Mouse (Mus musculus) myocyte (in vitro differentiated cells): Measurements from ENCODE around the gene Mob3c. TPM values are rescaled to one million over a fixed set of nuclear protein-coding genes. Genes with fewer than 3 reads are reported as not detected.
A peak's percentile ranks its signal among the peaks of the same experiment; 100 is the strongest.

Source experiments
- H3K27me3 ChIP-seq: one replicate; pipeline ENCODE4 v1.6.1; 2011; ENCODE audit not compliant: control insufficient read depth, insufficient read depth, insufficient read length
- H3K36me3 ChIP-seq: one replicate; pipeline ENCODE4 v1.6.1; 2011; ENCODE audit not compliant: control insufficient read depth, insufficient read depth
- H3K4me2 ChIP-seq: one replicate; pipeline ENCODE4 v1.6.1; 2011; ENCODE audit warnings: low read depth, control low read depth
- H3K4me3 ChIP-seq: one replicate; pipeline ENCODE4 v1.5.1; 2011; ENCODE audit warnings: mild to moderate bottlenecking, control low read depth, moderate library complexity
- H3K79me2 ChIP-seq: one replicate; pipeline ENCODE4 v1.6.1; 2011; ENCODE audit not compliant: control insufficient read depth, insufficient read depth
- H3ac ChIP-seq: one replicate; pipeline ENCODE4 v1.6.1; 2011; ENCODE audit not compliant: control insufficient read depth, insufficient read length
- CEBPB ChIP-seq: IDR thresholded peaks from 2 replicates; pipeline ENCODE4 v1.6.1; 2011; ENCODE audit warnings: mild to moderate bottlenecking, moderate library complexity; ENCODE audit not compliant: poor library complexity, insufficient read depth, severe bottlenecking
- E2F4 ChIP-seq: IDR thresholded peaks from one replicate; pipeline ENCODE4 v1.6.1; 2011; ENCODE audit warnings: mild to moderate bottlenecking, control low read depth, moderate library complexity; ENCODE audit not compliant: insufficient read depth
- MAX ChIP-seq: IDR thresholded peaks from one replicate; pipeline ENCODE4 v1.6.1; 2011; ENCODE audit warnings: low read depth, mild to moderate bottlenecking, control low read depth
- MYOD1 ChIP-seq, 3 experiments: IDR thresholded peaks; one replicate each; pipeline ENCODE4 v1.6.1; 2011; ENCODE audit warnings: control low read depth in 2 of 3, low read depth in 2 of 3, mild to moderate bottlenecking in 2 of 3, moderate library complexity in 1 of 3; ENCODE audit not compliant: insufficient read length in 2 of 3, control insufficient read depth in 1 of 3
- MYOG ChIP-seq, 3 experiments: IDR thresholded peaks; one replicate each; pipeline ENCODE4 v1.6.1; 2011; ENCODE audit warnings: control low read depth in 2 of 3, low read depth in 2 of 3, mild to moderate bottlenecking in 2 of 3; ENCODE audit not compliant: insufficient read length in 2 of 3, control insufficient read depth in 1 of 3, insufficient read depth in 1 of 3
- POLR2A ChIP-seq: IDR thresholded peaks from one replicate; pipeline ENCODE4 v1.6.1; 2011; ENCODE audit warnings: low read depth, mild to moderate bottlenecking, control low read depth, moderate library complexity; ENCODE audit not compliant: insufficient read length
- POLR2AphosphoS2 ChIP-seq: IDR thresholded peaks from one replicate; pipeline ENCODE4 v1.6.1; 2011; ENCODE audit warnings: low read depth, control low read depth; ENCODE audit not compliant: insufficient read length
- REST ChIP-seq: IDR thresholded peaks from one replicate; pipeline ENCODE4 v1.6.1; 2011; ENCODE audit warnings: mild to moderate bottlenecking, control low read depth, moderate library complexity; ENCODE audit not compliant: insufficient read depth, insufficient read length
- SRF ChIP-seq: IDR thresholded peaks from one replicate; pipeline ENCODE4 v1.6.1; 2011; ENCODE audit warnings: low read depth; ENCODE audit not compliant: control insufficient read depth, insufficient read length
- TCF12 ChIP-seq: IDR thresholded peaks from one replicate; pipeline ENCODE4 v1.6.1; 2011; ENCODE audit warnings: mild to moderate bottlenecking, control low read depth; ENCODE audit not compliant: poor library complexity, insufficient read depth, severe bottlenecking
- TCF3 ChIP-seq: IDR thresholded peaks from one replicate; pipeline ENCODE4 v1.6.1; 2011; ENCODE audit warnings: low read depth, control low read depth; ENCODE audit not compliant: insufficient read length
- USF1 ChIP-seq: IDR thresholded peaks from one replicate; pipeline ENCODE4 v1.6.1; 2011; ENCODE audit warnings: low read depth, mild to moderate bottlenecking, control low read depth, moderate library complexity
- polyA plus RNA-seq: library from polyadenylated mRNA; unstranded; fragments of >200 nt; fragmentation: generic; extraction: Trizol; gene quantifications from one replicate; pipeline ENCODE4 v1.2.1, GENCODE M21; 2012; ENCODE audit warnings: missing spikeins

The Mob3c gene
- polyA plus RNA-seq, 1 experiment, result 4.9 TPM

DNA sequence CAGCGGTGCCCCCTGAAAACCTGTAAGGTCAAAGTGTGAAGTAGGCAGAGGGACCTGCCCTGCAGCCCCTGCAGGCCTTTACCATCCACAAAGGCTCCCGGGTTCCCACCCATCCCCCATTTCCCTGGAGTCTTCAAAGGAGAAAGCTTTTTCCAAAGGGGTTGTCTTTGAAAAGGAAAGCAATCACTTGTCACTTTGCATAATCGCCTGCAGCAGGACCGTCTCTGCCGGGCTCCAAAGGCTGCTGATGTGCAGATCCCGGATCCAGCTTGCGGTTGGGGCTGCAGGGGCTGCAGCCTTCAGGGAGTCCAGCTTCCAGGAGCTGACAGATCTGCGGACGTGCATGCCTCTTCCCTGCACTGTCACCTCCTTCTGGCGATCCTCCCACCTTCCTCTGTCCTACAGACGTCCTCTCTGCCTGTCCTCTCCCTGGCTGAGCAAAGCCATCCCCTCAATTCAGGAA lies 50.4 kb downstream of the Mob3c start:
- TF ChIP-seq MYOD1 (IDR thresholded peaks at IDR 0.05; ENCODE audit: control insufficient read depth in 1 of 3, insufficient read length in 2 of 3, low read depth in 2 of 3), result no peak
- TF ChIP-seq REST, result no peak
- TF ChIP-seq CEBPB, result no peak
- no peak for TF ChIP-seq POLR2A
- TF ChIP-seq MAX, result no peak
- no peak for TF ChIP-seq MYOG (IDR thresholded peaks at IDR 0.05; ENCODE audit: control insufficient read depth in 1 of 3, insufficient read depth in 1 of 3, insufficient read length in 2 of 3, low read depth in 2 of 3)
- TF ChIP-seq SRF, result no peak
- TF ChIP-seq USF1, result no peak
- TF ChIP-seq TCF12, result no peak
- TF ChIP-seq POLR2AphosphoS2, result no peak
- no peak for TF ChIP-seq E2F4
- no peaks in the 10 kb centered on the region for H3K79me2 ChIP-seq
- H3K27me3 ChIP-seq, result no peaks in the 10 kb centered on the region
- H3ac ChIP-seq, result no peak overlapping the region
- no peak overlapping the region for H3K4me3 ChIP-seq
- peaks cover 3% of the 10 kb centered on the region for H3K36me3 ChIP-seq
- no peak overlapping the region for H3K4me2 ChIP-seq

DNA sequence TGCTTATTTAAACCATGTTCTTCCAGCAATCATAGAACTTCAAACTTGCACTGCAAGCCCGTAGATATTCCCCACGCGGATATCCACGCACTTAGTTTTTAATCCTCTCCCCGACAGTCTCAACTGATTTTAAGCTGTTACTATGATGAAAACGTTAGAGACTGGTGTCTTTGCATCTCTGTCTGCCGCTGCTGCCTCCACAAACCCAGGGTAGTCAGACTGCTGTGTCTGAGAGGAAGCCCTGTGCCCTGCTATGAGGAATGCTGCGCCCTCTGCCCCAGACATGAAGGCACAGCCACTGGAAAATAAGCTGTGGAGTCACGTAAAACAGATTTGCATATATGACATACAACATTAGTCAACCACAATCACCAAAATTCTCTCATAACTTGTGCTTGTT lies 50.9 kb downstream of the Mob3c start:
- no peak overlapping the region for H3ac ChIP-seq
- H3K4me3 ChIP-seq, result no peak overlapping the region
- H3K36me3 ChIP-seq, result peaks cover 3% of the 10 kb centered on the region
- no peaks in the 10 kb centered on the region for H3K27me3 ChIP-seq
- H3K4me2 ChIP-seq, result no peak overlapping the region
- no peaks in the 10 kb centered on the region for H3K79me2 ChIP-seq
- TF ChIP-seq POLR2A, result no peak
- TF ChIP-seq MYOD1 (IDR thresholded peaks at IDR 0.05; ENCODE audit: control insufficient read depth in 1 of 3, insufficient read length in 2 of 3, low read depth in 2 of 3), result no peak
- TF ChIP-seq POLR2AphosphoS2, result peak; percentile 7
- no peak for TF ChIP-seq MAX
- TF ChIP-seq TCF12, result no peak

- Histone ChIP-seq H3ac (no peak overlapping the region), H3K36me3 (no peaks in the 10 kb centered on the region), H3K79me2 (no peaks in the 10 kb centered on the region), H3K4me3 (no peak overlapping the region), H3K4me2 (no peak overlapping the region), H3K27me3 (no peaks in the 10 kb centered on the region)
- TF ChIP-seq USF1, result no peak
- no peak for TF ChIP-seq TCF3
- no peak for TF ChIP-seq MYOD1 (IDR thresholded peaks at IDR 0.05; ENCODE audit: control insufficient read depth in 1 of 3, insufficient read length in 2 of 3, low read depth in 2 of 3)
- no peak for TF ChIP-seq E2F4
- TF ChIP-seq POLR2A, result no peak
- no peak for TF ChIP-seq REST
- TF ChIP-seq SRF, result no peak
- TF ChIP-seq TCF12, result no peak
- no peak for TF ChIP-seq MAX
- no peak for TF ChIP-seq POLR2AphosphoS2
- no peak for TF ChIP-seq MYOG (IDR thresholded peaks at IDR 0.05; ENCODE audit: control insufficient read depth in 1 of 3, insufficient read depth in 1 of 3, insufficient read length in 2 of 3, low read depth in 2 of 3)
- TF ChIP-seq CEBPB, result no peak
These were observed 53.3 kb downstream of the Mob3c start for GRCm38 (mm10) chr4:115881183-115881582.

DNA sequence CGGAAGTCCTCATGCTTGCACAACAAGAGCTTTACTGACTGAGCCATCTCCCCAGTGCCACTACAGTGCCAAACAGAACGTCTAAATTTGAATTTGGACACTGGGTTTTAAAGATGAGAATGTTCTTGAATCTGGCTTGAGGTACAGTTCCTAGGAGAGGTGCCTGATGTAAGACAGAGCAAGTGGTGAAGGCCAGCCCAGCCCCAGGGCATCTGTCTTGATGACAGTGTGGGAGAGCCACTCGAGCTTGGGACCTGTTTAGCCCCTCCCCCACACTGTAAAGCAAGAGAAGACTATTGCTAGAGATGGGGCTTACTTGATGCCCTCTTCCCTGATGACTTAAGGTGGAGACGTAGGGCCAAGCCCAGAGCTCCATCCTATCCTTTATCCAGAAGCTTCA lies 54.3 kb downstream of the Mob3c start:
- Histone ChIP-seq H3K4me2 (peak overlapping the region; percentile 30), H3K4me3 (no peak overlapping the region), H3ac (no peak overlapping the region), H3K36me3 (no peaks in the 10 kb centered on the region), H3K27me3 (no peaks in the 10 kb centered on the region), H3K79me2 (no peaks in the 10 kb centered on the region)
- TF ChIP-seq CEBPB, result peak; percentile 79; the same call in 1 of the 2 replicates
- no peak for TF ChIP-seq MAX

GRCm38 (mm10) chr4:115884022-115884421 lies 56.1 kb downstream of the Mob3c start, which contains the start of gene Kncn:
Kncn (plus strand) TSS chr4:115884400.
- Histone ChIP-seq H3K27me3 (no peaks in the 10 kb centered on the region), H3K36me3 (no peaks in the 10 kb centered on the region), H3K4me2 (no peak within 1 kb of the TSS), H3ac (no peak within 1 kb of the TSS), H3K79me2 (no peaks in the 10 kb centered on the region), H3K4me3 (no peak within 1 kb of the TSS)
- no peak for TF ChIP-seq TCF12
- TF ChIP-seq MYOG (IDR thresholded peaks at IDR 0.05; ENCODE audit: control insufficient read depth in 1 of 3, insufficient read depth in 1 of 3, insufficient read length in 2 of 3, low read depth in 2 of 3), result no peak
- no peak for TF ChIP-seq MYOD1 (IDR thresholded peaks at IDR 0.05; ENCODE audit: control insufficient read depth in 1 of 3, insufficient read length in 2 of 3, low read depth in 2 of 3)

Other genes starting within 250 kb of the Mob3c start
- gene Cyp4a32, start 227.1 kb upstream of the Mob3c start, polyA plus RNA-seq, result not detected
- gene Cyp4b1, start 180.4 kb upstream of the Mob3c start, polyA plus RNA-seq, result 0.84 TPM
- 11.1 TPM for gene Efcab14, start 90.3 kb upstream of the Mob3c start, polyA plus RNA-seq
- not detected for gene Tex38, start 47.1 kb upstream of the Mob3c start, polyA plus RNA-seq
- 12.5 TPM for gene Atpaf1, start 43.3 kb upstream of the Mob3c start, polyA plus RNA-seq
- gene Mknk1, start 11.1 kb downstream of the Mob3c start, polyA plus RNA-seq, result 31.7 TPM
- gene Kncn, start 56.3 kb downstream of the Mob3c start, polyA plus RNA-seq, result not detected
- gene 6430628N08Rik, start 62.6 kb downstream of the Mob3c start, polyA plus RNA-seq, result not detected
- 0.01 TPM for gene Dmbx1, start 111.8 kb downstream of the Mob3c start, polyA plus RNA-seq
- 0.08 TPM for gene Faah, start 189.8 kb downstream of the Mob3c start, polyA plus RNA-seq
- 23.7 TPM for gene Nsun4, start 225.8 kb downstream of the Mob3c start, polyA plus RNA-seq
- gene Uqcrh, start 247.0 kb downstream of the Mob3c start, polyA plus RNA-seq, result 835 TPM
- 36.1 TPM for gene Lrrc41, start 247.2 kb downstream of the Mob3c start, polyA plus RNA-seq